Mouse (Mus musculus) spleen, postnatal 14 days (tissue): Measurements from ENCODE around the gene Fbxl3.

Source experiments
- DNase-seq, 2 experiments: peaks; one replicate each; pipeline ENCODE4 v3.0.0; 2021 to 2022; ENCODE audit warnings: low spot score in 2 of 2

Gene Fbxl3

GRCm38 (mm10) chr14:103099238-103099933 lies at the start of gene Fbxl3:
Gene Fbxl3, minus strand, starts transcription at chr14:103099566.
- DNase-seq, result peak; percentile 75 to 81

GRCm38 (mm10) chr14:103131991-103132390 lies 32.6 kb upstream of the Fbxl3 start:
- DNase-seq, result peak; percentile 15 to 32

- DNase-seq, result no peak
These were observed 26.4 kb upstream of the Fbxl3 start for GRCm38 (mm10) chr14:103125756-103126155.

- DNase-seq, result no peak
These were observed 15.8 kb upstream of the Fbxl3 start for GRCm38 (mm10) chr14:103114994-103115670.

GRCm38 (mm10) chr14:103112606-103113363 lies 13.4 kb upstream of the Fbxl3 start:
- DNase-seq, result no peak

- no peak for DNase-seq
These were observed 10.6 kb upstream of the Fbxl3 start for GRCm38 (mm10) chr14:103109971-103110370.

GRCm38 (mm10) chr14:103106301-103106700 lies 6.9 kb upstream of the Fbxl3 start:
- DNase-seq, result no peak

- DNase-seq, result no peak
These were observed 3.5 kb upstream of the Fbxl3 start for GRCm38 (mm10) chr14:103102731-103103335.

- DNase-seq, result no peak
These were observed 2.9 kb upstream of the Fbxl3 start for GRCm38 (mm10) chr14:103102246-103102645.

- no peak for DNase-seq
These were observed 1.8 kb upstream of the Fbxl3 start for GRCm38 (mm10) chr14:103101171-103101570.

- DNase-seq, result no peak
These were observed 930 bp upstream of the Fbxl3 start for GRCm38 (mm10) chr14:103100296-103100695.

- peak; percentile 76 to 83 for DNase-seq
These were observed 655 bp downstream of the Fbxl3 start for GRCm38 (mm10) chr14:103098587-103099235.

- DNase-seq, result no peak
These were observed 1.2 kb downstream of the Fbxl3 start for GRCm38 (mm10) chr14:103098213-103098586.

- DNase-seq, result no peak
These were observed 2.7 kb downstream of the Fbxl3 start for GRCm38 (mm10) chr14:103096621-103097020.

- DNase-seq, result no peak
These were observed 3.5 kb downstream of the Fbxl3 start for GRCm38 (mm10) chr14:103095826-103096225.

GRCm38 (mm10) chr14:103095036-103095435 lies 4.3 kb downstream of the Fbxl3 start:
- DNase-seq, result no peak

- no peak for DNase-seq
These were observed 5.7 kb downstream of the Fbxl3 start for GRCm38 (mm10) chr14:103093670-103094069.

GRCm38 (mm10) chr14:103093236-103093635 lies 6.1 kb downstream of the Fbxl3 start:
- no peak for DNase-seq

- peak in 1 of 2 experiments; percentile 29 for DNase-seq
These were observed 10.7 kb downstream of the Fbxl3 start for GRCm38 (mm10) chr14:103088624-103089023.

GRCm38 (mm10) chr14:103087846-103088245 lies 11.5 kb downstream of the Fbxl3 start:
- DNase-seq, result no peak

- DNase-seq, result peak in 1 of 2 experiments; percentile 23
These were observed 12.6 kb downstream of the Fbxl3 start for GRCm38 (mm10) chr14:103086671-103087324.
